Mouse (Mus musculus) heart, embryonic 12.5 days (tissue): Measurements from ENCODE around the gene Cstad. TPM values are rescaled to one million over a fixed set of nuclear protein-coding genes. Genes with fewer than 3 reads are reported as not detected.

ENCODE experiments used
- polyA plus RNA-seq: library from polyadenylated mRNA; unstranded; fragments of >200 nt; fragmentation: Nextera tagmentation; extraction: Ambion mirVana; gene quantifications from 2 replicates; pipeline ENCODE4 v1.2.1, GENCODE M21; 2016

Cstad gene
- polyA plus RNA-seq, 1 experiment from 2014 or later: 2.0 TPM

Other genes with a start within 250 kb of the Cstad start
- 117 and 130 TPM in 2 replicates for gene Sh3glb2, start 235.7 kb upstream of the Cstad start, polyA plus RNA-seq
- gene Miga2, start 230.8 kb upstream of the Cstad start, polyA plus RNA-seq: 32.7 and 33.6 TPM in 2 replicates
- gene Dolpp1, start 202.8 kb upstream of the Cstad start, polyA plus RNA-seq: 21.9 and 22.2 TPM in 2 replicates
- 67.9 and 74.2 TPM in 2 replicates for gene Crat, start 179.2 kb upstream of the Cstad start, polyA plus RNA-seq
- 107 and 115 TPM in 2 replicates for gene Ptpa, start 179.0 kb upstream of the Cstad start, polyA plus RNA-seq
- gene Ier5l, start 120.8 kb upstream of the Cstad start, polyA plus RNA-seq: 1.7 and 2.0 TPM in 2 replicates
- gene 1700001O22Rik, start 208.6 kb downstream of the Cstad start, polyA plus RNA-seq: 1.0 and 2.2 TPM in 2 replicates
- 77.2 and 78.8 TPM in 2 replicates for gene Ntmt1, start 212.8 kb downstream of the Cstad start, polyA plus RNA-seq
- 24.2 and 25.5 TPM in 2 replicates for gene Asb6, start 235.3 kb downstream of the Cstad start, polyA plus RNA-seq
- 58.8 and 63.9 TPM in 2 replicates for gene Prrx2, start 239.9 kb downstream of the Cstad start, polyA plus RNA-seq